Mouse (Mus musculus): Measurements from ENCODE around the gene Loxl1. TPM values are rescaled to one million over a fixed set of nuclear protein-coding genes. Genes with fewer than 3 reads are reported as not detected.
A peak's percentile ranks its signal among the peaks of the same experiment; 100 is the strongest.
"Not testable (repeated sequence)": the region's sequence is repeated elsewhere in the genome, so short reads cannot be mapped to it uniquely, and the experiment has no call there.

Loxl1 gene
- total and polyA plus RNA-seq, 3 experiments: not detected

DNA sequence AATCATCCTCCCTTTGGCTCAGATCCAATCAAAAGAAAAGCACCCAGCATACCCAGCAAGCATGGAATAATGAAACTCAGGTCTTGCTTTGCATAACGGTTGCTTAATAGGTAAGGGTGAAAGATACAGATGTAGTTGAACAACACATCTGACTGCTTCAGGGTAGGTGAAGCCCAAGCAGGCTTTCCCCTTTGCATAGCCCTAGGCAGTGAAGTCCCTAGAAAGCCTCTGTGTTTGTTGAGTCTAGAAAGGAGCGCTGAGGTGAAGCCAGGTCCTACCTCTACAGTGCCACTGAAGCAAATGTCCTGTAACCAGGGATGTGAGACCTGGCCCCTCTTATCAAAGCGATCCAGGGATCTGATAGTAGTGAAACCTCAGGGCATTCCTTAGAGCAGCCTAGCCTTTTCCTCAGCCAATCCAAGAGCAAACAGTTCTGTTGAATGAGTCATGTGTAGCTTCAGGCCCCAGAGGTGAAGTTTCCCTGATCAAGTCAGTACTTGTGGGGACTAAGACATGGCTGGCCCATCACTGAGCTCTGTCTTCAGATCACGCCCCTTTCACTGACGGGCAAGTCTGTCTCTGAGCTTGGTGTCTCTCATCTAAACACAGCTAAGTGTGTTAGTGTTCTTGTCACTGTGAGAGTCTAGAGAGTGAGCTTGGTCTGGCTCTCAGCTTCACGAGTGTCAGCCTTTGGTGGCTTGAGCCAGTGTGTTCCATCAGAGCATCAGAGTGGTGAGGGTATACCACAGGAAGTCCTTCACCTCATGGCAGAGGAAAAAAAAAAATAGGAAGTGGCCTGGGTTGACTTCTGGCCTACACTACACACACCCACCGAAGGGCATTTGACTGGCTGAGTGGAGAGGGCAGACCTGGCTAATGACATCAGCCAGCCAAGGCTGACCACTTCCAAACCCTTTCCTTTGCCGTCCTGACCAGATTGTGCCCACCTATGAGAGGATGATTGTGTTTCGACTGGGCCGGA, 57.0 kb downstream of the Loxl1 start:
- no peak for ATAC-seq (ENCODE audit: extremely low read depth, insufficient number of reproducible peaks, low FRiP score, poor library complexity, severe bottlenecking)
- Histone ChIP-seq H3K27me3 (ENCODE audit: insufficient read depth, low read length) (no peaks in the 10 kb centered on the region), H3K36me3 (replicated peaks) (peaks cover 57% of the 10 kb centered on the region), H3K4me1 (ENCODE audit: insufficient read depth, low read depth, low read length) (peaks cover 42% of the 10 kb centered on the region), H3K4me3 (ENCODE audit: low read depth, low read length) (no peak overlapping the region), H3K9me3 (replicated peaks) (no peaks in the 10 kb centered on the region)
- TF ChIP-seq TAL1 (conservative IDR thresholded peaks at IDR 0.05; ENCODE audit: low read depth, low read length) (no peak), GATA1 (IDR thresholded peaks at IDR 0.05; ENCODE audit: borderline replicate concordance, low read length) (no peak), CTCF (IDR thresholded peaks at IDR 0.05; ENCODE audit: low read depth, low read length) (no peak), POLR2AphosphoS5 (IDR thresholded peaks at IDR 0.05; ENCODE audit: insufficient replicate concordance, low read depth, low read length) (no peak), GATA2 (IDR thresholded peaks at IDR 0.05; ENCODE audit: borderline replicate concordance, low read depth, low read length) (no peak)
- DNase-seq (ENCODE audit: low spot score): no peak

DNA sequence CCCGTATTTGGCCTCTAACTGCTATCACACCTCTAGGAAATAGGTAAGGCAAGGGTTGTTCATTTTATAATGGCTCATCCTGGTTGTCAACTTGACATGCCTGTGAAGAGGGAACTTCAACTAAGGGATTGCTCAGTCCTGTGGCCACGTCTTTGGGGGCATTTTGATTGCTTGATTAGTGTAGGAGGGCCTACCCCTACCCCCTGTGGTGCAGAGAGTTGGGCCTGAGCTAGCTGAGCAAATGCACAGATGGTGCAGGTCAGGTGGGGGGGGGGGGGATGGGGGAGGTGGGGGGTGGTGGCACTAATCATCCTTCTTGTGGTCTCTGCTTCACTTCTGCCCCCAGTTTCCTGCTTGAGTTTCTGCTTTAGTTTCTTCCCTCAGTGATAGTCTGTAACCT, 57.9 kb downstream of the Loxl1 start:
- no peak overlapping the region for H3K4me3 ChIP-seq (ENCODE audit: low read depth, low read length)
- ATAC-seq (ENCODE audit: extremely low read depth, insufficient number of reproducible peaks, low FRiP score, poor library complexity, severe bottlenecking) (no peak), DNase-seq (ENCODE audit: low spot score) (no peak)
- H3K36me3 ChIP-seq (replicated peaks): peaks cover 48% of the 10 kb centered on the region
- peaks cover 49% of the 10 kb centered on the region for H3K4me1 ChIP-seq (ENCODE audit: insufficient read depth, low read depth, low read length)
- no peak for TF ChIP-seq CTCF (IDR thresholded peaks at IDR 0.05; ENCODE audit: low read depth, low read length)
- TF ChIP-seq GATA2 (IDR thresholded peaks at IDR 0.05; ENCODE audit: borderline replicate concordance, low read depth, low read length): no peak
- TF ChIP-seq GATA1 (IDR thresholded peaks at IDR 0.05; ENCODE audit: borderline replicate concordance, low read length): no peak
- TF ChIP-seq TAL1 (conservative IDR thresholded peaks at IDR 0.05; ENCODE audit: low read depth, low read length): no peak
- TF ChIP-seq POLR2AphosphoS5 (IDR thresholded peaks at IDR 0.05; ENCODE audit: insufficient replicate concordance, low read depth, low read length): no peak
- H3K9me3 ChIP-seq (replicated peaks): no peaks in the 10 kb centered on the region
- H3K27me3 ChIP-seq (ENCODE audit: insufficient read depth, low read length): no peaks in the 10 kb centered on the region

DNA sequence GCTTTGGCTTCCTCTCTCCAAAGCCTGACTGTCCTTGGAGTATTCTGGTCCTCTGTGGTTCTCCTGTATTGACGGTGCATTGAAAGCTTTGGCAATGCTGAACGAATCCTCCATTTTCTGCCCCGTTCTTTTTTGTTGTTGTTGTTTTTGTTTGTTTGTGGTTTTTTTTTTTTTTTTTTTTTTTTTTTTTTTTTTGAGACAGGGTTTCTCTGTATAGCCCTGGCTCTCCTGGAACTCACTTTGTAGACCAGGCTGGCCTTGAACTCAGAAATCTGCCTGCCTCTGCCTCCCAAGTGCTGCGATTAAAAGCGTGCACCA, 59.2 kb downstream of the Loxl1 start:
- Histone ChIP-seq H3K4me3 (ENCODE audit: low read depth, low read length) (peak overlapping the region; percentile 77), H3K4me1 (ENCODE audit: insufficient read depth, low read depth, low read length) (peaks cover 55% of the 10 kb centered on the region), H3K36me3 (replicated peaks) (peaks cover 36% of the 10 kb centered on the region)
- H3K9me3 ChIP-seq (replicated peaks); ATAC-seq (ENCODE audit: extremely low read depth, insufficient number of reproducible peaks, low FRiP score, poor library complexity, severe bottlenecking); DNase-seq (ENCODE audit: low spot score); H3K27me3 ChIP-seq (ENCODE audit: insufficient read depth, low read length): not testable (repeated sequence)

DNA sequence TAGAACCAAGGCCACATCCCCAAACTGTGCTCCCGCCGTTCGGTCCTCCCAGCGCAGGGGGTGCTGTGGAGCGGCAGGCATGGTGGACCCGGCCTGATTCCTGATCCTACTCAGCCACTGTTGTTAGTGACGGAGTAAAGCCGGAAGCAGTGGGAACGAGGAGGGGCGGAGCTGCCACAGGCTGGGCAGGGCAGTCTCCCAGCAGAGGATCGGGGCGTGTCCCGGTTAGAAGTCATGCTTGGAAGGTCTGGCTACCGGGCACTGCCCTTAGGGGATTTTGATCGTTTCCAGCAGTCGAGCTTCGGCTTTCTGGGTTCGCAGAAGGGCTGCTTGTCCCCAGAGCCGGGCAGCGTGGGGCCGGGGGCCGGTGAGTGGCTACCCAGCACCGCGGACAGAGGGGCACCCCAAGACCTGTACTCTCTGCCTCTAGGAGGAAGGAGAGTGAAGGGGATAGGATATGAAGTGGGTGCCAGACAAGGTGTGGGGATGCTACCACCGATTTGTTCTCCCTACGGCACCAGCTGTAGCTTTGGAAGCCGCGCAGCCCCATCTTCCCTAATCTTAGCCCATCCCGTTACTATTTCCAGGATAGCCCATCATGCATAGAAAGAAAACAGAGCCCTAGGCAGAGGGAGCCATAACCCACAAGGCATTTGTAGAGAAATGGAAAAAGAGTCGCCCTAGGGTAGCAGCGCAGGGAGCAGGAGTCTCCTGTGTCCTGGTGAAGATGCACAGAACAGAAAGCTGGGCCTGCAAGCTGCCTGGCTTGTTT, 59.8 kb downstream of the Loxl1 start, which contains the start of gene Stoml1:
TSS of gene Stoml1 (plus strand) at position 132 of the 772 bp plus-strand sequence.
- ATAC-seq (ENCODE audit: extremely low read depth, insufficient number of reproducible peaks, low FRiP score, poor library complexity, severe bottlenecking) (peak; percentile 91), DNase-seq (ENCODE audit: low spot score) (peak; percentile 88)
- TF ChIP-seq POLR2AphosphoS5 (IDR thresholded peaks at IDR 0.05; ENCODE audit: insufficient replicate concordance, low read depth, low read length): no peak
- TF ChIP-seq CTCF (IDR thresholded peaks at IDR 0.05; ENCODE audit: low read depth, low read length): peak; percentile 74
- Histone ChIP-seq H3K9me3 (replicated peaks) (no peaks in the 10 kb centered on the region), H3K4me3 (ENCODE audit: low read depth, low read length) (peak within 1 kb of the TSS; percentile 77), H3K36me3 (replicated peaks) (peaks cover 31% of the 10 kb centered on the region), H3K4me1 (ENCODE audit: insufficient read depth, low read depth, low read length) (peaks cover 60% of the 10 kb centered on the region), H3K27me3 (ENCODE audit: insufficient read depth, low read length) (no peaks in the 10 kb centered on the region)

DNA sequence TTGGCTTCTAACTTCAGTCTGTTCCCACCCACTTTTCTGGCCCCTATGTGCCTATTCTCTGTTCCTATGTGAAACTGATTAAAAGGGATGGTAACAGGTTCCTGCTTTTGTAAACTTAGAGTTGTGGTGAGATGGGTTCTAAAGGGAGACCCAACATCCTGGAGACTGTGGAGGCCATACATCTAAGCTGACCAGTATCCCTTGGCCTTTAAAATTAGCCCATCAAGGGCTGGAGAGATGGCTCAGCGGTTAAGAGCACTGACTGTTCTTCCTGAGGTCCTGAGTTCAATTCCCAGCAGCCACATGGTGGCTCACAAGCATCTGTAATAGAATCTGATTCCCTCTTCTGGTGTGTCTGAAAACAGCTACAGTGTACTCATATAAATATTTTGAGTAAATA, 62.3 kb downstream of the Loxl1 start:
- not testable (repeated sequence) for DNase-seq (ENCODE audit: low spot score); H3K4me3 ChIP-seq (ENCODE audit: low read depth, low read length); H3K27me3 ChIP-seq (ENCODE audit: insufficient read depth, low read length); ATAC-seq (ENCODE audit: extremely low read depth, insufficient number of reproducible peaks, low FRiP score, poor library complexity, severe bottlenecking); H3K9me3 ChIP-seq (replicated peaks)
- peaks cover 16% of the 10 kb centered on the region for H3K36me3 ChIP-seq (replicated peaks)
- H3K4me1 ChIP-seq (ENCODE audit: insufficient read depth, low read depth, low read length): peaks cover 58% of the 10 kb centered on the region

DNA sequence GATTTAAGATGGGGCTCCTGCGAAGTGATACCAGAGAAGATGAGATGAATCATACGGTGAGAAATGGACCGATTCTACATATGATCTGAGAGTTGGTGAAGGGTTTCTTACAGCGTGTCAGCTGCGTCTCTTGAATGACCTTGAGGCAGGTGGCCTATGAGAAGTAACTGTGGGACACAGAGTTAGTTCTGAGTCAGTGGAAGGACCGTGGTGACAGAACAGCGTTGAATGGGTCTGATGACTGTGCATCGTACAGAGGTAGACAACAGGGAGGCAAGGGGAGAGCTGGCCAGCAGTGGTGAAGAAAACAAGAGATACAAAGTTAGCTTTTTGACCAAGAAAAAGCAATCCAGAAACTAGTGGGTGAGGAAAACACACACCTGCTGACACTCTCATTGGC, 62.7 kb downstream of the Loxl1 start:
- no peak for DNase-seq (ENCODE audit: low spot score)
- Histone ChIP-seq H3K27me3 (ENCODE audit: insufficient read depth, low read length) (no peaks in the 10 kb centered on the region), H3K4me1 (ENCODE audit: insufficient read depth, low read depth, low read length) (peaks cover 55% of the 10 kb centered on the region), H3K9me3 (replicated peaks) (no peaks in the 10 kb centered on the region), H3K36me3 (replicated peaks) (peaks cover 15% of the 10 kb centered on the region), H3K4me3 (ENCODE audit: low read depth, low read length) (peak overlapping the region; percentile 71; the same call in 1 of the 2 replicates)
- no peak for ATAC-seq (ENCODE audit: extremely low read depth, insufficient number of reproducible peaks, low FRiP score, poor library complexity, severe bottlenecking)
- TF ChIP-seq TAL1 (conservative IDR thresholded peaks at IDR 0.05; ENCODE audit: low read depth, low read length) (no peak), GATA2 (IDR thresholded peaks at IDR 0.05; ENCODE audit: borderline replicate concordance, low read depth, low read length) (no peak), POLR2AphosphoS5 (IDR thresholded peaks at IDR 0.05; ENCODE audit: insufficient replicate concordance, low read depth, low read length) (no peak), CTCF (IDR thresholded peaks at IDR 0.05; ENCODE audit: low read depth, low read length) (no peak), GATA1 (IDR thresholded peaks at IDR 0.05; ENCODE audit: borderline replicate concordance, low read length) (no peak)
